Mouse (Mus musculus) left cerebral cortex, adult 11 months (tissue): ENCODE results near the gene Sox6.
"Not testable (repeated sequence)": the region's sequence is repeated elsewhere in the genome, so short reads cannot be mapped to it uniquely, and the experiment has no call there.

ENCODE experiments used
- DNase-seq: peaks from one replicate; pipeline ENCODE4 v3.0.0; 2022; ENCODE audit warnings: low spot score

Sox6 gene

GRCm38 (mm10) chr7:116038511-116038910 is at the start of gene Sox6:
Gene Sox6 (minus strand): TSS chr7:116038796.
- no peak for DNase-seq

GRCm38 (mm10) chr7:116084366-116084765 is 45.8 kb upstream of the Sox6 start, which contains the start of gene Gm4353:
Gene Gm4353 (minus strand): TSS chr7:116084635.
- DNase-seq, result not testable (repeated sequence)

- DNase-seq, result no peak
These were observed 22.1 kb upstream of the Sox6 start for GRCm38 (mm10) chr7:116060739-116061138.

- no peak for DNase-seq
These were observed 1.9 kb upstream of the Sox6 start for GRCm38 (mm10) chr7:116040470-116041019.

GRCm38 (mm10) chr7:116039538-116040466 is 1.2 kb upstream of the Sox6 start:
- peak; percentile 77 for DNase-seq

- no peak for DNase-seq
These were observed 571 bp upstream of the Sox6 start, which contains the start of gene 1110004F10Rik for GRCm38 (mm10) chr7:116039196-116039537. Gene 1110004F10Rik (plus strand): TSS chr7:116039397.

- DNase-seq, result no peak
These were observed 572 bp downstream of the Sox6 start for GRCm38 (mm10) chr7:116038024-116038423.

GRCm38 (mm10) chr7:116036591-116037555 is 1.7 kb downstream of the Sox6 start:
- no peak for DNase-seq

GRCm38 (mm10) chr7:116035504-116035903 is 3.1 kb downstream of the Sox6 start:
- no peak for DNase-seq

GRCm38 (mm10) chr7:116034282-116034758 is 4.3 kb downstream of the Sox6 start:
- no peak for DNase-seq

- DNase-seq, result no peak
These were observed 5.0 kb downstream of the Sox6 start for GRCm38 (mm10) chr7:116033371-116034241.

GRCm38 (mm10) chr7:116032596-116033307 is 5.8 kb downstream of the Sox6 start:
- DNase-seq, result peak; percentile 58

- no peak for DNase-seq
These were observed 6.6 kb downstream of the Sox6 start for GRCm38 (mm10) chr7:116031718-116032595.

- DNase-seq, result no peak
These were observed 7.2 kb downstream of the Sox6 start for GRCm38 (mm10) chr7:116031388-116031717.

GRCm38 (mm10) chr7:116030597-116031387 is 7.8 kb downstream of the Sox6 start:
- DNase-seq, result no peak

- DNase-seq, result no peak
These were observed 8.6 kb downstream of the Sox6 start for GRCm38 (mm10) chr7:116029991-116030390.

- no peak for DNase-seq
These were observed 35.9 kb downstream of the Sox6 start for GRCm38 (mm10) chr7:116002726-116003125.

GRCm38 (mm10) chr7:115988109-115988779 is 50.4 kb downstream of the Sox6 start:
- no peak for DNase-seq
